Mouse (Mus musculus) kidney, adult 9 months (tissue): Measurements from ENCODE around the gene Zdhhc19.

ENCODE experiments used
- DNase-seq: peaks from one replicate; pipeline ENCODE4 v3.0.0; 2022

Zdhhc19 gene

GRCm38 (mm10) chr16:32516006-32516962, 20.2 kb downstream of the Zdhhc19 start:
- DNase-seq = no peak

GRCm38 (mm10) chr16:32517785-32518481, 21.9 kb downstream of the Zdhhc19 start:
- DNase-seq = no peak

- DNase-seq = no peak
These were observed 23.7 kb downstream of the Zdhhc19 start for GRCm38 (mm10) chr16:32519656-32520371.

- DNase-seq = no peak
These were observed 24.3 kb downstream of the Zdhhc19 start for GRCm38 (mm10) chr16:32520372-32520748.

GRCm38 (mm10) chr16:32522578-32523194, 26.6 kb downstream of the Zdhhc19 start:
- no peak for DNase-seq

- DNase-seq = peak; percentile 46
These were observed 27.6 kb downstream of the Zdhhc19 start for GRCm38 (mm10) chr16:32523462-32524243.

GRCm38 (mm10) chr16:32524244-32524615, 28.2 kb downstream of the Zdhhc19 start:
- no peak for DNase-seq

- no peak for DNase-seq
These were observed 30.8 kb downstream of the Zdhhc19 start for GRCm38 (mm10) chr16:32526906-32527305.

GRCm38 (mm10) chr16:32532878-32533826, 37.1 kb downstream of the Zdhhc19 start:
- no peak for DNase-seq

GRCm38 (mm10) chr16:32535157-32535751, 39.2 kb downstream of the Zdhhc19 start:
- DNase-seq = no peak

- no peak for DNase-seq
These were observed 42.0 kb downstream of the Zdhhc19 start for GRCm38 (mm10) chr16:32537867-32538660.

- DNase-seq = no peak
These were observed 42.7 kb downstream of the Zdhhc19 start for GRCm38 (mm10) chr16:32538761-32539255.

GRCm38 (mm10) chr16:32541338-32542179, 45.5 kb downstream of the Zdhhc19 start:
- peak; percentile 49 for DNase-seq

GRCm38 (mm10) chr16:32543422-32543821, 47.4 kb downstream of the Zdhhc19 start:
- DNase-seq = no peak

- DNase-seq = no peak
These were observed 51.3 kb downstream of the Zdhhc19 start for GRCm38 (mm10) chr16:32547156-32548068.

GRCm38 (mm10) chr16:32550084-32550483, 54.0 kb downstream of the Zdhhc19 start:
- no peak for DNase-seq

- no peak for DNase-seq
These were observed 54.4 kb downstream of the Zdhhc19 start for GRCm38 (mm10) chr16:32550487-32550886.
